Comparison of ENCODE assay signal across 8 mouse cellular contexts in genomic region chr10:82629586-82630255, GRCm38 (mm10). TPM values are rescaled to one million over a fixed set of nuclear protein-coding genes. Genes with fewer than 3 reads are reported as not detected.
DNase-seq lines count a peak whose midpoint lies in the region; ATAC-seq and TF ChIP-seq lines count a peak whose summit lies in the region.
"Not testable (repeated sequence)": the region's sequence is repeated elsewhere in the genome, so short reads cannot be mapped to it uniquely, and the experiment has no call there.

Gene Tdg (plus strand): TSS chr10:82629828.

- peak; percentile 91 for ATAC-seq in activated CD4-positive, CD25-positive, alpha-beta regulatory T cell, adult 4 months

- H3K9me3 ChIP-seq in megakaryocyte, embryonic 14.5 days = not testable (repeated sequence)

- TF ChIP-seq CTCF in cortical plate, adult 2 months (IDR thresholded peaks at IDR 0.05; ENCODE audit: extremely low read depth, insufficient read depth, low read length) = not testable (repeated sequence)

- TF ChIP-seq POLR2A in cortical plate, adult 2 months (IDR thresholded peaks at IDR 0.05; ENCODE audit: extremely low read depth, insufficient read depth, low read length) = not testable (repeated sequence)

- DNase-seq in gastrocnemius, adult 8-10 months (ENCODE audit: low spot score in 2 of 2) = peak; percentile 78 to 86
- DNase-seq in hindlimb bud, embryonic 11.5 days (ENCODE audit: extremely low spot score, low read depth, low spot score) = peak; percentile 73
- DNase-seq in left cerebral cortex, adult 8-10 months (ENCODE audit: low spot score in 2 of 2) = peak; percentile 65 to 89
- DNase-seq in right cerebral cortex, postnatal 10 days (ENCODE audit: low spot score in 2 of 2) = peak; percentile 95
- peak; percentile 77 for DNase-seq in urinary bladder, postnatal 25 days (ENCODE audit: low spot score)

- peak within 1 kb of the TSS; percentile 100 for H3K4me3 ChIP-seq in cortical plate, adult 2 months (ENCODE audit: insufficient read depth, low read length)
- peak within 1 kb of the TSS; percentile 96 for H3K4me3 ChIP-seq in megakaryocyte, embryonic 14.5 days (replicated peaks)

- not testable (repeated sequence) for H3K4me1 ChIP-seq in cortical plate, adult 2 months (ENCODE audit: control insufficient read depth, insufficient read depth, low read length)
- H3K4me1 ChIP-seq in megakaryocyte, embryonic 14.5 days = peaks cover 35% of the 10 kb centered on the region

- H3K27me3 ChIP-seq in megakaryocyte, embryonic 14.5 days (replicated peaks) = not testable (repeated sequence)

- H3K27ac ChIP-seq in cortical plate, adult 2 months (ENCODE audit: insufficient read depth, low read length) = peak within 1 kb of the TSS; percentile 93

- H3K36me3 ChIP-seq in megakaryocyte, embryonic 14.5 days (replicated peaks; ENCODE audit: low read length) = peaks cover 23% of the 10 kb centered on the region

RNA-seq across cellular contexts. Expression of gene Tdg, which starts in this region (rescaled TPM):
- polyA plus RNA-seq in activated CD4-positive, CD25-positive, alpha-beta regulatory T cell, adult 4 months (2017; shearing (Covaris generic)) = 10 to 100 TPM; 23.3 to 24.5 TPM
- 54.7 and 61.6 TPM in 2 replicates for polyA plus RNA-seq in cortical plate, adult 2 months (2012; rRNA removed)
- total RNA-seq in gastrocnemius, adult 8-10 months (2022) = 10 to 100 TPM in 3 of 4 experiments, 1 to 10 TPM in 1; 9.7 to 15.1 (median 11.9) TPM
- 10 to 100 TPM; 36.7 to 43.9 (median 38.7) TPM for total RNA-seq in left cerebral cortex, adult 8-10 months (2022)
- 1.4 and 4.4 TPM in 2 replicates for polyA plus RNA-seq in megakaryocyte, embryonic 14.5 days (2012; ENCODE audit: insufficient read depth, low replicate concordance)

Comparison
In these comparisons a context has a peak if more than half of its experiments do, and no peak if none do; other contexts are left out.
1. Peak in every context shown above with its lines: DNase-seq, ATAC-seq, H3K4me3 ChIP-seq and H3K27ac ChIP-seq.